Mouse (Mus musculus): ENCODE results near the gene Tmem254c. TPM values are rescaled to one million over a fixed set of nuclear protein-coding genes. Genes with fewer than 3 reads are reported as not detected.

Tmem254c gene
- 100 to 1,000 TPM in 1 of 2 experiments, 10 to 100 TPM in 1; 85.3 to 115 TPM for polyA plus RNA-seq (2017; shearing (Covaris generic))

DNA sequence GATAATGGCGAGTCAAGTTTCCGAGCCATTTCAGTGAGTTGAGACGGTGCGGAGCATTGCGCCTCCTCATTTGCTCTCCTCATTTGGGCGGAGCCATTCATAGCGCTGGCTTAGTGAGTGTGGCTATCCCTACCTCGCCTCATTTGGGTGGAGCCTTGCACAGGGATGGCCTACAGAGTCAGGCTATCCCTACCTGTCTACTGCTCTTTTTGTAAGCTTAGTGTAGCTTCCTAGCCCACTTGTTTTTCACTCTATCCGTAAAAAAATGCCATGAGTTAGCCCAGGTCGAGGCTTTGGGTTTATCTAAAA is at the start of gene Tmem254c:
Tmem254c (minus strand) TSS at position 31 of the 309 bp plus-strand sequence.

DNA sequence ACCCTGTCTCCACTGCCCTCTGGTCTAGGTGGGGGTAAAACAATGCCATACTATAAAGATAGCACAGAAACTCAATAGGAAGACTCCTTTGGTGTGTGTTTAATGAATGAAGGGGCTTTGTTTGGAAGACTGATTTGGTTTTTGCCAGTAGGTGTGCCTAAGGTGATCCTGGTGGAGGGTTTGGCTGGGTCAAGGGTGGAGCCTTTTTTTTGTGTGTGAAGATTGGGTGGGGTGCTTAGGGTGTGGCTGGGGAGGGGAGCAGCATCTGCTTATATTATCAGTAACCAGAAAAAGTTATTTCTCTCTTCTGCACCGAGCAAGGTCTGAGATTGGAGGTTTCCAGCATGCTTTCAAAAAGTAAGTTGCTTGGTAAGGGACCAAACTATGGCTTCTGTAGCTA is 14.8 kb upstream of the Tmem254c start, which contains the start of gene Cphx3:
Cphx3 (plus strand) TSS at position 301 of the 400 bp plus-strand sequence.

DNA sequence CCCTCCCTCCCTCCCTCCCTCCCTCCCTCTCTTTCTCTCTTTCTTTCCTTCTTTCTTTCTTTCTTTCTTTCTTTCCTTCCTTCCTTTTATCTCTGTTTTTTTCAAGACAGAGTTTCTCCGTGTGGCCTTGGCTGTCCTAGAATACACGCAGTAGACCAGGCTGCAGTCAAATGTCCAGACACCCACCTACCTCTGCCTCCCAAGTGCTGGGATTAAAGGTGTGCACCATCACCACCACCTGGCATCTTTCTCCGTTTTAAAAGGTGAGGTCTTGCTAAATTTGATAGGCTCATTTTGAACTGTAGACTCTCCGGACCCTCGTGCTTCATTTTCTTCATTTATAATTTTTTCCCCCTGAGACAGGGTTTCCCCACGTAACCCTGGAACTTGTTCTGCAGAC is 14.1 kb upstream of the Tmem254c start, which contains the start of gene Cphx2:
Cphx2 (plus strand) TSS at position 301 of the 400 bp plus-strand sequence.

DNA sequence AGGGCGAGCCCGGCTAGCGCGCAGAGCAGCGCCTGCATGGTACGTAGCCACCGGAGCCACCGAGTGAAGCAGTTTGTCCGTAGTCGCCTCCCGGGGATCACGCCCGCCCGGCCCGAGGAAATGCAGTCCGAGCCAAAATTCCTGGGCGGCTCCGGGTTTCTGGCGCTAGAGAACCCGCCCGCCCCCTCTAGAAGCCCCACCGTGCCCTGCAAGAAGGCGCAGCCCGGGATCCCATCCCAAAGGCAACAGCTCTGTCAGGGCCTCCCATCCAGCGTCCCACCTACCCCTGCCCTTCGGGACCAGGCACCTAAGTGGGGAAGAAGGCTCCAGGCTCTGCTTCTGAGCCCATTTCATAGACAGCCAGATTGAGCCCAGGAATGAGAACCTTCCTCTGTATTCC is 24.5 kb downstream of the Tmem254c start, which contains the start of gene Gm9780:
Gm9780 (minus strand) TSS at position 101 of the 400 bp plus-strand sequence.

Other genes with a start within 250 kb of the Tmem254c start
- 10 to 100 TPM; 51.0 to 61.3 TPM for gene Anxa11, start 225.2 kb downstream of the Tmem254c start, polyA plus RNA-seq (2017; shearing (Covaris generic))
- under 1 TPM in 1 of 2 experiments, not detected in 1; 0.12 TPM for gene Plac9a, start 164.3 kb downstream of the Tmem254c start, polyA plus RNA-seq (2017; shearing (Covaris generic))
- gene Tmem254a, start 139.7 kb downstream of the Tmem254c start, polyA plus RNA-seq (2017; shearing (Covaris generic)) = 1 to 10 TPM; 2.8 to 10.0 TPM
- gene Cphx1, start 129.1 kb downstream of the Tmem254c start, polyA plus RNA-seq (2017; shearing (Covaris generic)) = under 1 TPM in 1 of 2 experiments, not detected in 1; 0.69 TPM
- gene Duxbl1, start 88.8 kb downstream of the Tmem254c start, polyA plus RNA-seq (2017; shearing (Covaris generic)) = under 1 TPM; 0.07 to 0.50 TPM
- gene Gm9780, start 24.6 kb downstream of the Tmem254c start, polyA plus RNA-seq (2017; shearing (Covaris generic)) = not detected
- gene Cphx2, start 14.2 kb upstream of the Tmem254c start, polyA plus RNA-seq (2017; shearing (Covaris generic)) = under 1 TPM in 1 of 2 experiments, not detected in 1; 0.53 TPM
- gene Cphx3, start 14.9 kb upstream of the Tmem254c start, polyA plus RNA-seq (2017; shearing (Covaris generic)) = not detected
- gene Duxbl2, start 51.0 kb upstream of the Tmem254c start, polyA plus RNA-seq (2017; shearing (Covaris generic)) = not detected
- 1 to 10 TPM in 1 of 2 experiments, not detected in 1; 1.3 TPM for gene Plac9b, start 115.1 kb upstream of the Tmem254c start, polyA plus RNA-seq (2017; shearing (Covaris generic))
- gene Tmem254b, start 139.7 kb upstream of the Tmem254c start, polyA plus RNA-seq (2017; shearing (Covaris generic)) = 10 to 100 TPM; 27.8 to 40.3 TPM
- not detected for gene Duxbl3, start 190.6 kb upstream of the Tmem254c start, polyA plus RNA-seq (2017; shearing (Covaris generic))